Mouse (Mus musculus) retina, embryonic 14.5 days (tissue): Measurements from ENCODE around the gene Tbck.
A peak's percentile ranks its signal among the peaks of the same experiment; 100 is the strongest.

Source experiments
- DNase-seq: peaks from one replicate; pipeline ENCODE4 v3.0.0-alpha.2; 2015; ENCODE audit warnings: low spot score

Gene Tbck

DNA sequence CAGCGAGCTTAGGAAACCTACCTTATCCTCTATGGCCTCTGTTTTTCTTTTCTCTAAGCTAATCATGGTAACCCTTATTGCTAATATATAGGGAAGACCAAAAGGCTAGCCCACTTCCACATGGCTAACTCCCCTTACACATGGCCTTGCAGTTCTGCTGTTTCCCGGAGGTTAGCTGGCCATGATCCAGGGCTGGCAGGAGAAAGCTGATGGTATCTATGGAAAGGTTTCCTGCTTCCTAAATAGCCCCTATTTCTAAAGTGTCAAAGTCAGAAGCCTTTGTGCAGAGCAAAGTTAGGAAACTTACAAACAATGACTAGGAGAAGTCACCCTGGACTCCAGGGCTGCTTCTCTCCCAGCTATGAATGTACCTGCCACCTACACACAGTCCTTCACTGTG lies 184.9 kb downstream of the Tbck start:
- no peak for DNase-seq

GRCm38 (mm10) chr3:132870079-132870478 lies 186.1 kb downstream of the Tbck start:
- DNase-seq, result no peak

GRCm38 (mm10) chr3:132871318-132871904 lies 187.5 kb downstream of the Tbck start:
- no peak for DNase-seq

- DNase-seq, result no peak
Measured at GRCm38 (mm10) chr3:132873251-132873650, 189.3 kb downstream of the Tbck start.

GRCm38 (mm10) chr3:132876011-132876708 lies 192.2 kb downstream of the Tbck start:
- DNase-seq, result peak; percentile 36

GRCm38 (mm10) chr3:132876933-132877676 lies 193.2 kb downstream of the Tbck start:
- no peak for DNase-seq

DNA sequence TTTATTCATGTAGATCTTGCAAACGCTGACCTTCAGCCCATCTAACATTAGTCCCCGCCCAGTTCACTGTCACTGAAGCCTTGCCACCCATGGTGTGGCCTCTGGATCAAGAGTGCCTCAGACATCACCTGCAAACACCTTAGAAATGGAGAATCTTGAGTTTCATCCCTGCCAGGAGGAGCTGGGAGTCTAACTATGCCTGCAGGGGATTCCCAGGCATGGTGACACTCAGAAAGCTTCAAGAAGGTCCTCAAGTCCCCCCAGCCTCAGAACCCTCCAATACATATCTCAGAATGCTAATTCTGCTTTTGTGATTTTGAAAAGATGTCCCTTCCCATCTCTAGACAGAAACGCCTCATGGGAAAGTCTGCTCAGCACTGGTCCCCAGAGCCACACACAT lies 196.4 kb downstream of the Tbck start:
- no peak for DNase-seq

DNA sequence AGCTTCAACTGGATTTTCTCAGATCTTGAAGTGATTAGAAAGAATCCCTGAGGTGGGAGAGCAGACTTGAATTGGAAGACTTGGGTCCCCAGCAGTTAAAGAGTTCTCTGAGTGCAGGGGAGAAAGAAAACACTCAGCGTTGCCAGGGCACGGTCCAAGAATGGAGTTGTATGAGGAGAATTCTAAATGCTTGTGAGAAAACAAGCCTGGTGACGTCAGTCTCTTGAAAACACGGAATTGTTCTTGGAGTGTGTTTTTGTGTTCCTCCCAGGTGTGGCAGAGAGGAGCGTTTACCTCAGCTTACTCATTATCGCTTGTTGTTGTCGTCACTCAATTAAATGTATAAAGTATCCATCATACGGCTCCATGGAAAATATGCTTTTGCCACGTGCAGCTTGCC lies 196.9 kb downstream of the Tbck start:
- no peak for DNase-seq

DNA sequence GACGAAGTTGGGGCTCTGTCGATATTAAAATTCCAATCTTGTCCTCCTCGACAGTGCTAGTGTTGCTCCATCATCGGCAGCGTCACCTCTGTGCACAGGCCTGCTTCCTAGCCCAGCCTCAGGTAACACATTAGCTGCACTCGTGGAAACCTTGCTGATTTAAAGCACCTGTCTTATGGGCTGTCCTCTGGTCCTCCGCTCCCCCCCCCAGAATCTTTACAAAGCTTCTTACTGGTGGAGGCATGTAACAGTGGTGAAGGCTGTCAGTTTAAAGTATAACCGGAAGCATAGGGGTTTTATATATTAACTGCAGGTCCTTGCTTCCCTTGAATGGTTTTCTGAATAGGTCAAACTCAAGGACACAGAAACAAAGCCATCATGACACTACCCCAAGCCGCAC lies 199.3 kb downstream of the Tbck start:
- DNase-seq, result no peak

DNA sequence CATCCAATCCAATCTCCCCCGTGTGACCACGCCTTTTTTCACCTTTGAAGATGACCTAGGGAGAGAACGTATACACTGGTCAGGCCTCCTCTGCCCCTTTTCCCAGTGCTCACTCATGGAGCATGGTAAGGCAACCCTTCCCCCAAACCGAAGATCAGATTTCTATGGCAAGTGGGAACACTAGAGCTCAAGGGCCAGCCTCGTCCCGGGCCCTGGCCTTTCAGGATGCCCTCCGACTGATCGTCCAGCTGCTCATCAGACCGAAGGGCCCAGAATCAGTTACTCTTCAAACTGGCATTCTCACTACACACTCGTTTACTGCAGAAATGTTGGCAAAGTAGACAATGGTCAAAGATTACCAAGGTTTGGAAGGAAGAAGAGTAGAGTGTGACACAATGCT lies 200.5 kb downstream of the Tbck start:
- no peak for DNase-seq

- no peak for DNase-seq
Measured at GRCm38 (mm10) chr3:132886419-132887050, 202.6 kb downstream of the Tbck start.

DNA sequence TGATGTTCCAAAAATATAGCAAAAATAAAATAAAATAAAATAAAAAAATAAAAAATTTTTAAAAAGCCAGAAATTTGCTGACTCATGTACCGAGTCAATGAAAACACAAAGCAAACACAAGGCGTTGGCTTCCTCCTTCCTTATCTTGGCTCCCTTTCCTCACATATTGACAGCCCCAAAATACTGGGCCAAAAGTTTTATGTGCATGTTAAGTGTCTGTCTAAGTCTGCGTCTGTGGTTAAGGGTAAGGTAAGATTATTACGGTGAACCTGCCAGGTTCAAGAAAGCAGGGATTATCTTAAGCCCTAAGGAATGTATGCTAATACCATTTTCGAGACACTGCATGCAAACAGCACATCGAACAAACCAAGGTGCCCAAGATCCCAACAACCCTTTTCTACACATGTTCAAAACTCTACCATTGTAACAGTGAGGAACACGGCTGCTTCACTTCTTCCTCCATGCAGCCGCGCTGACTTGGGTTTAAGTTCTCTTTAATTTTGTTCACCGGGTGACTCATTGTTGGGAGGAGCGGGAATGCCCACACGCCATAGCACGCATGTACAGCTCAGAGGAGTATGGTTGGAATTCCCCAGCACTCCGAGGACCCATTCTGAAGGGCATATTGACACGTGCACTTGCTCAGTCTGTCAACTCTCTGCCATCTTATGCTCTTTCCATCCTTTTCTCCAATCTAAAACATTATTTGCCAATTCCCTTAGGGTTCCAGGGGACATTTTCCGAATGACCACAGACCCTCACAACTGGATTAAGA lies 203.3 kb downstream of the Tbck start:
- DNase-seq, result no peak
